Mouse (Mus musculus): ENCODE data around the gene 1700125H20Rik. TPM values are rescaled to one million over a fixed set of nuclear protein-coding genes. Genes with fewer than 3 reads are reported as not detected.

Gene 1700125H20Rik
- polyA plus RNA-seq, 1 experiment from 2014 or later = 1.9 TPM

- Histone ChIP-seq H3K4me1 (replicated peaks; ENCODE audit: control insufficient read depth, insufficient read depth, low read length) (no peaks in the 10 kb centered on the region), H3K9ac (no peak overlapping the region), H3K9me3 (ENCODE audit: control insufficient read depth, low read length) (no peaks in the 10 kb centered on the region), H3K4me3 (replicated peaks; ENCODE audit: low read length) (no peak overlapping the region), H3K27me3 (ENCODE audit: control insufficient read depth, insufficient read depth, low read length) (no peaks in the 10 kb centered on the region), H3K36me3 (replicated peaks; ENCODE audit: control insufficient read depth, insufficient read depth) (peaks cover 85% of the 10 kb centered on the region), H3K4me2 (replicated peaks) (no peak overlapping the region), H3K27ac (no peak overlapping the region)
- DNase-seq (ENCODE audit: low spot score) (no peak), ATAC-seq (ENCODE audit: low FRiP score) (no peak)
These were observed 36.0 kb downstream of the 1700125H20Rik start for GRCm38 (mm10) chr11:85206231-85206630.

- ATAC-seq (ENCODE audit: low FRiP score) (no peak), DNase-seq (ENCODE audit: low spot score) (no peak)
- Histone ChIP-seq H3K4me2 (replicated peaks) (no peak overlapping the region), H3K9ac (no peak overlapping the region), H3K36me3 (replicated peaks; ENCODE audit: control insufficient read depth, insufficient read depth) (peaks cover 92% of the 10 kb centered on the region), H3K27me3 (ENCODE audit: control insufficient read depth, insufficient read depth, low read length) (no peaks in the 10 kb centered on the region), H3K4me1 (replicated peaks; ENCODE audit: control insufficient read depth, insufficient read depth, low read length) (no peaks in the 10 kb centered on the region), H3K9me3 (ENCODE audit: control insufficient read depth, low read length) (no peaks in the 10 kb centered on the region), H3K27ac (no peak overlapping the region), H3K4me3 (replicated peaks; ENCODE audit: low read length) (no peak overlapping the region)
- 94% methylated on average over 2 of the region's 2 CpGs for WGBS
These were observed 40.9 kb downstream of the 1700125H20Rik start for GRCm38 (mm10) chr11:85211151-85211550.

GRCm38 (mm10) chr11:85213215-85213614, 43.0 kb downstream of the 1700125H20Rik start:
- peaks cover 74% of the 10 kb centered on the region for H3K36me3 ChIP-seq (replicated peaks; ENCODE audit: control insufficient read depth, insufficient read depth)
- H3K4me1 ChIP-seq (replicated peaks; ENCODE audit: control insufficient read depth, insufficient read depth, low read length) = no peaks in the 10 kb centered on the region
- 95% methylated on average over 2 of the region's 2 CpGs for WGBS
- H3K4me2 ChIP-seq (replicated peaks) = no peak overlapping the region
- H3K9ac ChIP-seq = no peak overlapping the region
- DNase-seq (ENCODE audit: low spot score) (no peak), ATAC-seq (ENCODE audit: low FRiP score) (no peak)
- H3K9me3 ChIP-seq (ENCODE audit: control insufficient read depth, low read length) = no peaks in the 10 kb centered on the region
- H3K27me3 ChIP-seq (ENCODE audit: control insufficient read depth, insufficient read depth, low read length) = no peaks in the 10 kb centered on the region
- no peak overlapping the region for H3K27ac ChIP-seq
- no peak overlapping the region for H3K4me3 ChIP-seq (replicated peaks; ENCODE audit: low read length)

- Histone ChIP-seq H3K27me3 (ENCODE audit: control insufficient read depth, insufficient read depth, low read length) (no peaks in the 10 kb centered on the region), H3K4me1 (replicated peaks; ENCODE audit: control insufficient read depth, insufficient read depth, low read length) (no peaks in the 10 kb centered on the region), H3K4me2 (replicated peaks) (no peak overlapping the region), H3K36me3 (replicated peaks; ENCODE audit: control insufficient read depth, insufficient read depth) (peaks cover 59% of the 10 kb centered on the region), H3K27ac (no peak overlapping the region), H3K9me3 (ENCODE audit: control insufficient read depth, low read length) (no peaks in the 10 kb centered on the region), H3K4me3 (replicated peaks; ENCODE audit: low read length) (no peak overlapping the region), H3K9ac (no peak overlapping the region)
- DNase-seq (ENCODE audit: low spot score) = no peak
- 94% methylated on average over 3 of the region's 3 CpGs for WGBS
- no peak for ATAC-seq (ENCODE audit: low FRiP score)
These were observed 44.5 kb downstream of the 1700125H20Rik start for GRCm38 (mm10) chr11:85214679-85215078.

DNA sequence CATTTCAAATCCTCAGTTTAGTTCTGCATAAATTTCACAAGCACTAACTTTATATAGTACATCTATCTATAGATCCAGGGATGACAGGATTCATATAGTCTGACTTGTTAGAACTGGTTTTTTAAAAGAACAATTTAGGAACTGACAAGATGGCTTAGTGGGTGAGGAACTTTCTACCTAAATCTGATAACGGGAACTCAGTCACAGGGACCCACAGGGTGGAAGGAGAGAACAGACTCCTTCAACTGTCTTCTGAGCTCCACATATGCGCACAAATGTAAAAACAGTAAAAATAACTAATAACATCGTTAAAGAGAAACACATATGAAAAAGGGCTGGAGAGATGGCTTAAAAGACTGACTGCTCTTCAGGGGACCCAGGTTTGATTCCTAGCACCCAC, 48.8 kb downstream of the 1700125H20Rik start:
- H3K36me3 ChIP-seq (replicated peaks; ENCODE audit: control insufficient read depth, insufficient read depth) = peaks cover 19% of the 10 kb centered on the region
- H3K4me3 ChIP-seq (replicated peaks; ENCODE audit: low read length) = no peak overlapping the region
- no peak overlapping the region for H3K27ac ChIP-seq
- ATAC-seq (ENCODE audit: low FRiP score) = no peak
- no peaks in the 10 kb centered on the region for H3K4me1 ChIP-seq (replicated peaks; ENCODE audit: control insufficient read depth, insufficient read depth, low read length)
- 92% methylated on average over 3 of the region's 3 CpGs for WGBS
- H3K9me3 ChIP-seq (ENCODE audit: control insufficient read depth, low read length) = no peaks in the 10 kb centered on the region
- H3K27me3 ChIP-seq (ENCODE audit: control insufficient read depth, insufficient read depth, low read length) = no peaks in the 10 kb centered on the region
- H3K9ac ChIP-seq = no peak overlapping the region
- DNase-seq (ENCODE audit: low spot score) = no peak
- H3K4me2 ChIP-seq (replicated peaks) = no peak overlapping the region

DNA sequence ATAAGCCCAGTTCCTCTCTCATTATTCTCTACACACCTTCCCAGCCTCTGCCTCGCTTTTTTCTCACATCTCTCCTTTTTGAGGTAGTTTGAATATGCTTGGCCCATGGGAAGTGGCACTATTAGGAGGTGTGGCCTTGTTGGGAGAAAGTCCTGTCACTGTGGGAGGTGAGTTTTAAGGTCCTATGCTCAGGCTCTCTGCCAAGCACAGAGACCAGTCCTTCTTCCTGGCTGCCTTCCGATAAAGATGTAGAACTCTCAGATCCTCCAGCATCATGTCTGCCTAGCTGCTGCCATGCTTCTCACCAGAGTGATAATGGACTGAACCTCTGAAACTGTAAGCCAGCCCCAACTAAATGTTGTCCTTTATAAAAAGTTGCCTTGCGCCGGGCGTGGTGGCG, 52.4 kb downstream of the 1700125H20Rik start:
- Histone ChIP-seq H3K27ac (no peak overlapping the region), H3K4me2 (replicated peaks) (no peak overlapping the region), H3K9ac (no peak overlapping the region), H3K9me3 (ENCODE audit: control insufficient read depth, low read length) (no peaks in the 10 kb centered on the region), H3K4me1 (replicated peaks; ENCODE audit: control insufficient read depth, insufficient read depth, low read length) (no peaks in the 10 kb centered on the region), H3K4me3 (replicated peaks; ENCODE audit: low read length) (no peak overlapping the region), H3K27me3 (ENCODE audit: control insufficient read depth, insufficient read depth, low read length) (no peaks in the 10 kb centered on the region), H3K36me3 (replicated peaks; ENCODE audit: control insufficient read depth, insufficient read depth) (peaks cover 5% of the 10 kb centered on the region; the same call in 1 of the 2 replicates)
- DNase-seq (ENCODE audit: low spot score) (no peak), ATAC-seq (ENCODE audit: low FRiP score) (no peak)
- 97% methylated on average over 6 of the region's 6 CpGs for WGBS

DNA sequence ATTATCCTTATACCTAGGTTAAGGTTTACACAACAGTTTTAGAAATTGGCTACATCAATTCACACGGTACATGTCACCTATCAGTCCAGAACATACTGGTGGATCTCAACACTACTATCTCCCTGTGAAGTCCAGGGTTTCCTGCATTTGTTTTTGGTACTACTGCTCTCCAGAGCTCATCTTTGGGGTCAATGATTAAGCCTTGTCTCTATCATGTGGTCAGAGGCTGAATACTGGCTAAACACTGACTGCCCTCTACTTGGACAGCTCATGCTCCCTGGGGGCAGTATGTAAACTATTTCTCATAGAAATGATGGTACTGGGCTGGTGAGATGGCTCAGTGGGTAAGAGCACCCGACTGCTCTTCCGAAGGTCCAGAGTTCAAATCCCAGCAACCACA, 53.0 kb downstream of the 1700125H20Rik start:
- no peak overlapping the region for H3K9ac ChIP-seq
- no peak overlapping the region for H3K27ac ChIP-seq
- H3K4me1 ChIP-seq (replicated peaks; ENCODE audit: control insufficient read depth, insufficient read depth, low read length) = no peaks in the 10 kb centered on the region
- DNase-seq (ENCODE audit: low spot score) (no peak), ATAC-seq (ENCODE audit: low FRiP score) (no peak)
- H3K4me2 ChIP-seq (replicated peaks) = no peak overlapping the region
- H3K9me3 ChIP-seq (ENCODE audit: control insufficient read depth, low read length) = no peaks in the 10 kb centered on the region
- 98% methylated on average over 3 of the region's 3 CpGs for WGBS
- peaks cover 5% of the 10 kb centered on the region; the same call in 1 of the 2 replicates for H3K36me3 ChIP-seq (replicated peaks; ENCODE audit: control insufficient read depth, insufficient read depth)
- no peaks in the 10 kb centered on the region for H3K27me3 ChIP-seq (ENCODE audit: control insufficient read depth, insufficient read depth, low read length)
- no peak overlapping the region for H3K4me3 ChIP-seq (replicated peaks; ENCODE audit: low read length)

Other genes with a start within 250 kb of the 1700125H20Rik start
- 4.6 and 5.0 TPM in 2 replicates for gene Car4, start 212.6 kb upstream of the 1700125H20Rik start, polyA plus RNA-seq (2014; fragmentation: Nextera tagmentation; extraction: Ambion mirVana)
- gene Usp32, start 30.2 kb upstream of the 1700125H20Rik start, polyA plus RNA-seq (2014; fragmentation: Nextera tagmentation; extraction: Ambion mirVana) = 17.3 and 18.8 TPM in 2 replicates
- 58.1 and 63.9 TPM in 2 replicates for gene Appbp2, start 64.7 kb downstream of the 1700125H20Rik start, polyA plus RNA-seq (2014; fragmentation: Nextera tagmentation; extraction: Ambion mirVana)
- 21.1 and 22.2 TPM in 2 replicates for gene Ppm1d, start 140.8 kb downstream of the 1700125H20Rik start, polyA plus RNA-seq (2014; fragmentation: Nextera tagmentation; extraction: Ambion mirVana)
- gene Bcas3, start 182.8 kb downstream of the 1700125H20Rik start, polyA plus RNA-seq (2014; fragmentation: Nextera tagmentation; extraction: Ambion mirVana) = 29.2 and 36.5 TPM in 2 replicates

Data from hindbrain, embryonic 14.5 days (tissue).